Mouse (Mus musculus) liver, adult 2 months (tissue): ENCODE results near the gene Ppard. TPM values are rescaled to one million over a fixed set of nuclear protein-coding genes. Genes with fewer than 3 reads are reported as not detected.

Experiments used
- DNase-seq: peaks from one replicate; pipeline ENCODE4 v3.0.0-alpha.2; 2011; ENCODE audit warnings: low read depth, low spot score; ENCODE audit errors: extremely low read depth
- H3K27ac ChIP-seq: fragments of 200-500 bp; replicated peaks from 2 replicates; pipeline ENCODE4 v1.5.1; 2012; ENCODE audit warnings: low read depth, mild to moderate bottlenecking, control low read depth, inconsistent platforms, low read length; ENCODE audit not compliant: insufficient read depth
- H3K27me3 ChIP-seq: fragments of 200-500 bp; 2 replicates; pipeline ENCODE4 v1.6.1; 2012; ENCODE audit warnings: mild to moderate bottlenecking, moderate library complexity, low read length, inconsistent platforms; ENCODE audit not compliant: control insufficient read depth, insufficient read depth
- H3K36me3 ChIP-seq: fragments of 200-500 bp; 2 replicates; pipeline ENCODE4 v1.6.1; 2012; ENCODE audit warnings: low read length, inconsistent platforms; ENCODE audit not compliant: control insufficient read depth, insufficient read depth
- H3K4me1 ChIP-seq: fragments of 200-500 bp; 2 replicates; pipeline ENCODE4 v1.6.1; 2011; ENCODE audit warnings: low read length; ENCODE audit not compliant: control insufficient read depth, insufficient read depth
- H3K4me3 ChIP-seq: fragments of 200-500 bp; 2 replicates; pipeline ENCODE4 v1.5.1; 2011; ENCODE audit warnings: low read depth, mild to moderate bottlenecking, control low read depth, low read length, moderate library complexity; ENCODE audit not compliant: insufficient read depth
- H3K79me2 ChIP-seq: fragments of 200-500 bp; 2 replicates; pipeline ENCODE4 v1.6.1; 2012; ENCODE audit warnings: inconsistent platforms, mild to moderate bottlenecking, low read length, moderate library complexity; ENCODE audit not compliant: control insufficient read depth, insufficient read depth
- H3K9ac ChIP-seq: fragments of 200-500 bp; 2 replicates; pipeline ENCODE4 v1.6.1; 2012; ENCODE audit warnings: low read depth, mild to moderate bottlenecking, control low read depth, inconsistent platforms, low read length
- CTCF ChIP-seq: fragments of 200-500 bp; IDR thresholded peaks from 2 replicates; pipeline ENCODE4 v1.5.1; 2011; ENCODE audit warnings: low read depth, low read length, control low read depth
- POLR2A ChIP-seq: fragments of 200-500 bp; IDR thresholded peaks from 2 replicates; pipeline ENCODE4 v1.6.1; 2011; ENCODE audit warnings: low read length, control low read depth; ENCODE audit not compliant: insufficient read depth; ENCODE audit errors: extremely low read depth
- WGBS: fragments of 180-500 bp; shearing (Covaris S2); methylation state at CpG from one replicate; pipeline ENCODE4 v1.1.7; 2018; 5-methylcytosine and 5-hydroxymethylcytosine counted together
- polyA plus RNA-seq: library from polyadenylated mRNA; depleted of rRNA; stranded (reverse); fragments of >200 nt; gene quantifications from 2 replicates; pipeline ENCODE4 v1.2.3, GENCODE M21; 2012
- total RNA-seq: library from RNA; depleted of rRNA; stranded (reverse); fragments of >200 nt; gene quantifications from 2 replicates; pipeline ENCODE4 v1.2.3, GENCODE M21; 2014

Gene Ppard
- total and polyA plus RNA-seq, 2 experiments, result 3.0 to 9.7 TPM

GRCm38 (mm10) chr17:28299669-28300320 is 67.3 kb downstream of the Ppard start:
- no peak for DNase-seq
- TF ChIP-seq POLR2A (no peak), CTCF (no peak)
- Histone ChIP-seq H3K79me2 (no peaks in the 10 kb centered on the region), H3K9ac (no peak overlapping the region), H3K4me3 (no peak overlapping the region), H3K36me3 (no peaks in the 10 kb centered on the region; the same call in 1 of the 2 replicates), H3K4me1 (no peaks in the 10 kb centered on the region), H3K27me3 (no peaks in the 10 kb centered on the region), H3K27ac (no peak overlapping the region)
- 76% methylated on average over 11 of the region's 11 CpGs for WGBS

- Histone ChIP-seq H3K9ac (no peak overlapping the region), H3K36me3 (no peaks in the 10 kb centered on the region; the same call in 1 of the 2 replicates), H3K27ac (no peak overlapping the region), H3K79me2 (no peaks in the 10 kb centered on the region), H3K4me3 (no peak overlapping the region), H3K4me1 (no peaks in the 10 kb centered on the region), H3K27me3 (no peaks in the 10 kb centered on the region)
- TF ChIP-seq POLR2A, result no peak
- 79% methylated on average over 9 of the region's 9 CpGs for WGBS
- DNase-seq, result no peak
Measured at GRCm38 (mm10) chr17:28300323-28300722, 67.8 kb downstream of the Ppard start.

- Histone ChIP-seq H3K9ac (no peak overlapping the region), H3K4me3 (no peak overlapping the region), H3K27me3 (no peaks in the 10 kb centered on the region), H3K79me2 (no peaks in the 10 kb centered on the region), H3K27ac (no peak overlapping the region), H3K4me1 (no peaks in the 10 kb centered on the region), H3K36me3 (no peaks in the 10 kb centered on the region; the same call in 1 of the 2 replicates)
- TF ChIP-seq POLR2A (no peak), CTCF (no peak)
- WGBS, result 82% methylated on average over 3 of the region's 3 CpGs
- DNase-seq, result no peak
Measured at GRCm38 (mm10) chr17:28300850-28301249, 68.3 kb downstream of the Ppard start.

- H3K36me3 ChIP-seq, result no peaks in the 10 kb centered on the region
- TF ChIP-seq POLR2A (no peak), CTCF (no peak)
- no peaks in the 10 kb centered on the region for H3K79me2 ChIP-seq
- no peaks in the 10 kb centered on the region for H3K27me3 ChIP-seq
- WGBS, result 69% methylated on average over 10 of the region's 10 CpGs
- H3K4me3 ChIP-seq, result no peak overlapping the region
- no peak overlapping the region for H3K27ac ChIP-seq
- no peak overlapping the region for H3K9ac ChIP-seq
- DNase-seq, result no peak
- H3K4me1 ChIP-seq, result peaks cover 2% of the 10 kb centered on the region
Measured at GRCm38 (mm10) chr17:28305172-28305571, 72.7 kb downstream of the Ppard start.

- no peaks in the 10 kb centered on the region for H3K27me3 ChIP-seq
- H3K4me1 ChIP-seq, result peaks cover 2% of the 10 kb centered on the region
- no peak overlapping the region for H3K4me3 ChIP-seq
- H3K79me2 ChIP-seq, result no peaks in the 10 kb centered on the region
- WGBS, result 13% methylated on average over 18 of the region's 18 CpGs
- no peaks in the 10 kb centered on the region for H3K36me3 ChIP-seq
- DNase-seq, result peak; percentile 66
- H3K9ac ChIP-seq, result no peak overlapping the region
- H3K27ac ChIP-seq, result no peak overlapping the region
- peak; percentile 70 for TF ChIP-seq CTCF
- no peak for TF ChIP-seq POLR2A
Measured at GRCm38 (mm10) chr17:28308297-28309195, 76.0 kb downstream of the Ppard start.
